In the genomic region with DNA sequence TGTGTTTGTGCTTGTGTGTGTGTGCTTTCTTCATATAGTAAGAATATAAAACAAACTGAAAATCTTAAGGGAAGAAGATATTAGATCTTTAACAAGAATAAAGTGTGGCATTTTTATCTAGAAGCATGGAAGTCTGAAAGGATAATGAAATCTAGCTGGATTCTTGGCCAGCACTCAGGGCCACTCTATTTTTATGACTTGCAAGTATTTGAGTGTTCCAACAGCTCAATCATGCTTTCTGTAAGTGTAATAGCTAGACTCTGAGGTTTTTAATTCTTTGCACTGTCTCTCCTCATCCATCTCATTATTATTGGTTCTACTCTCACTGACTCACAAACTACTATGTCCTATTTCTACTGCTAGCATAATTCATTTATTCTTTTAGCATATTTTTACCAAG, we compare ENCODE assay signal across 23 mouse cellular contexts. TPM values are rescaled to one million over a fixed set of nuclear protein-coding genes. Genes with fewer than 3 reads are reported as not detected.
DNase-seq lines count a peak whose midpoint lies in the region; ATAC-seq lines count a peak whose summit lies in the region.
"Had no signal": no experiment of that assay in that cellular context is flagged by ENCODE, and none has a peak within 500 bp of the region (broad histone marks: within the 10 kb centered on the region; RNA-seq: fewer than 3 reads in every experiment).

No protein-coding gene starts in this region.

- no peak for DNase-seq in frontal cortex, adult 2 months (ENCODE audit: extremely low spot score in 1 of 2, low spot score in 1 of 2)
- DNase-seq in left cerebral cortex, adult 18-20 months (ENCODE audit: low spot score in 2 of 2) = peak; percentile 13 to 17
- no peak for DNase-seq in left cerebral cortex, adult 9 months (ENCODE audit: low spot score in 2 of 2)
- DNase-seq in brain, adult 2 months (ENCODE audit: low read depth, low spot score) = peak; percentile 45
- no peak for DNase-seq in gastrocnemius, adult 8-10 months (ENCODE audit: low spot score in 2 of 2)
- DNase-seq: adrenal gland, adult 2 months; adrenal gland, adult 8-10 months; adrenal gland, postnatal 10 days; adrenal gland, postnatal 14 days; adrenal gland, postnatal 25 days; adrenal gland, postnatal 36 days; B cell, adult 2 months; cerebellum, adult 11 months; cerebellum, adult 11-12 months; cerebellum, adult 18-20 months; cerebellum, adult 2 months had no signal

- peak; percentile 90 for ATAC-seq in frontal cortex, adult (ENCODE audit: low TSS enrichment)
- ATAC-seq: activated CD4-positive, CD25-positive, alpha-beta regulatory T cell, adult 4 months; CD4-positive, CD25-positive, alpha-beta regulatory T cell, adult 4 months; Patski had no signal

RNA-seq across cellular contexts. Expression of gene Grik2, which starts 5.6 kb away (rescaled TPM):
- 40.7 and 46.7 TPM in 2 replicates for polyA plus RNA-seq in frontal cortex, adult 2 months (2012; rRNA removed)
- 10 to 100 TPM; 61.0 to 66.1 TPM for total RNA-seq in left cerebral cortex, adult 18-20 months (2021)
- under 1 TPM in 3 of 4 experiments, not detected in 1; 0.11 to 0.48 (median 0.18) TPM for total RNA-seq in gastrocnemius, adult 8-10 months (2022)
- total RNA-seq: CH12.LX, MEL had no signal
- polyA plus RNA-seq: activated CD4-positive, CD25-positive, alpha-beta regulatory T cell, adult 4 months; CD4-positive, CD25-positive, alpha-beta regulatory T cell, adult 4 months; G1E had no signal

Comparison
In these comparisons a context has a peak if more than half of its experiments do, and no peak if none do; other contexts are left out.
1. DNase-seq: peak in left cerebral cortex, adult 18-20 months (2 of 2) and brain, adult 2 months (single experiment); none in frontal cortex, adult 2 months (0 of 2), left cerebral cortex, adult 9 months (0 of 2) and gastrocnemius, adult 8-10 months (0 of 2).
2. RNA of gene Grik2, which starts 5.6 kb away (total RNA-seq): 61.0 to 66.1 TPM in left cerebral cortex, adult 18-20 months; 0.11 to 0.48 TPM in gastrocnemius, adult 8-10 months; every median in the first group is over 10 times any median in the second.